Mouse (Mus musculus): Measurements from ENCODE around the gene Amd1. TPM values are rescaled to one million over a fixed set of nuclear protein-coding genes. Genes with fewer than 3 reads are reported as not detected.

Amd1 gene
- polyA plus RNA-seq, 1 experiment from 2014 or later: 43.0 TPM

DNA sequence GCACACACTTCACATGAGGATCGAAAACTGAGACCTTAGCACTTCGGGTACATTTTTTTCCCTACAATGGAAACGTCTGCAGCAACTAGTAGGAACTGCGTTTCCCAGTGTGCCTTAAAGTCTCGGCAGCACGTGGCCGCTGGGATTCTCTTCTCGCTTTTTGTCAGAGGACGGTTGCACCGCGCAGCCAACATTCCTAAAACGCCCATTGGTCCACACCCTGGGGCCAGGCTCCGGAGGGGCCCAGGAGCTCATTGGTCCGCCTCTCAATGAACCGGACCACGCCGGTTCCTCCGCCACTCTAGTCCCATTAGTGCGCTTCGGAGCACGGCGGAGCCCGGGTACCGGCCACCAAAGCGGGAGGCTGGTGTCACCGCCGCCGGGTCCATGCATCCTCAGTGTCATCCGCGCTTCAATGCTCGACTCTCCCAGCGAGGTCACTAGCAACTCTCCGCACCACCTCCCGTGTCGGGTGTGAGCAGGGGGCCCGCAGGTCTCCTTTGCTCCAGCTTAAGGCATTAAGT is 1.3 kb downstream of the Amd1 start:
- H3K36me3 ChIP-seq (ENCODE audit: control insufficient read depth, insufficient read depth, low read length): no peaks in the 10 kb centered on the region
- peak; percentile 73 for ATAC-seq (ENCODE audit: insufficient number of reproducible peaks, insufficient read depth, low FRiP score, low read depth)
- peak overlapping the region; percentile 74 for H3K4me2 ChIP-seq (ENCODE audit: low read length)
- H3K9ac ChIP-seq (ENCODE audit: low read length): peak overlapping the region; percentile 96
- H3K9me3 ChIP-seq (ENCODE audit: control insufficient read depth, low read length): no peaks in the 10 kb centered on the region
- under 1% methylated on average over 36 of the region's 36 CpGs for WGBS
- peaks cover 0 to 17% of the 10 kb centered on the region in 2 experiments; a peak in 2 of 4 replicates for H3K4me1 ChIP-seq (ENCODE audit: control insufficient read depth in 2 of 2, insufficient read depth in 2 of 2, low read length in 2 of 2)
- no peaks in the 10 kb centered on the region for H3K27me3 ChIP-seq (ENCODE audit: control insufficient read depth, insufficient read depth, low read length)
- H3K27ac ChIP-seq (replicated peaks in 1 of 2; ENCODE audit: control insufficient read depth in 1 of 2, insufficient read depth in 1 of 2, low read depth in 2 of 2, low read length in 2 of 2): peak overlapping the region; percentile 88 to 92
- H3K4me3 ChIP-seq (ENCODE audit: control insufficient read depth in 1 of 2, insufficient read depth in 1 of 2, low read depth in 1 of 2, low read length in 2 of 2): peak overlapping the region; percentile 93 to 96

GRCm38 (mm10) chr10:40292640-40293039 is 9.3 kb downstream of the Amd1 start:
- ATAC-seq (ENCODE audit: insufficient number of reproducible peaks, insufficient read depth, low FRiP score, low read depth): no peak
- no peaks in the 10 kb centered on the region for H3K27me3 ChIP-seq (ENCODE audit: control insufficient read depth, insufficient read depth, low read length)
- H3K36me3 ChIP-seq (ENCODE audit: control insufficient read depth, insufficient read depth, low read length): peaks cover 52% of the 10 kb centered on the region
- no peak overlapping the region for H3K27ac ChIP-seq (replicated peaks in 1 of 2; ENCODE audit: control insufficient read depth in 1 of 2, insufficient read depth in 1 of 2, low read depth in 2 of 2, low read length in 2 of 2)
- H3K4me3 ChIP-seq (ENCODE audit: control insufficient read depth in 1 of 2, insufficient read depth in 1 of 2, low read depth in 1 of 2, low read length in 2 of 2): no peak overlapping the region
- 90% methylated on average over 6 of the region's 6 CpGs for WGBS
- H3K9me3 ChIP-seq (ENCODE audit: control insufficient read depth, low read length): no peaks in the 10 kb centered on the region
- no peak overlapping the region for H3K9ac ChIP-seq (ENCODE audit: low read length)
- no peaks in the 10 kb centered on the region for H3K4me1 ChIP-seq (ENCODE audit: control insufficient read depth in 2 of 2, insufficient read depth in 2 of 2, low read length in 2 of 2)
- no peak overlapping the region for H3K4me2 ChIP-seq (ENCODE audit: low read length)

DNA sequence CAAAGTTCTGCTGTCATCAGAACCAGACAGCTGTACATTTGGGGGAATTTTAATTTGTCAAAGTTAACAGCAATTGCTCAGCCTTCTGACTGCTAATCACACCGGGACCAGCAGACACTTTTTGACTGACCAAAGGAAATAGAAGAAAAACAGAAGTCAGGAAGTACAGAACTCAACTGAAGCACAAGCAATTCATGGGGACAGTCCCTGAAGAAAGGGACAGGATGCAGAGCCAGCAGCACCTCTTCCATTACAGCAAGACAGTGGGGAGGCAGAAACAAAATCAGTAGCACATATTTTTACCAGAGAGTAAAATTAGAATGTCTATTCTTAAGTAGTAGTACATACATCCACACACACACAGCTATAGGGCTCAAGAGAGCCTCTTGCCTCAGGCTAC is 15.2 kb downstream of the Amd1 start:
- peaks cover 45% of the 10 kb centered on the region for H3K36me3 ChIP-seq (ENCODE audit: control insufficient read depth, insufficient read depth, low read length)
- 81% methylated on average over 1 of the region's 1 CpGs for WGBS
- no peaks in the 10 kb centered on the region for H3K4me1 ChIP-seq (ENCODE audit: control insufficient read depth in 2 of 2, insufficient read depth in 2 of 2, low read length in 2 of 2)
- no peak overlapping the region for H3K4me2 ChIP-seq (ENCODE audit: low read length)
- ATAC-seq (ENCODE audit: insufficient number of reproducible peaks, insufficient read depth, low FRiP score, low read depth): no peak
- H3K27me3 ChIP-seq (ENCODE audit: control insufficient read depth, insufficient read depth, low read length): no peaks in the 10 kb centered on the region
- H3K9me3 ChIP-seq (ENCODE audit: control insufficient read depth, low read length): no peaks in the 10 kb centered on the region
- no peak overlapping the region for H3K9ac ChIP-seq (ENCODE audit: low read length)
- no peak overlapping the region for H3K4me3 ChIP-seq (ENCODE audit: control insufficient read depth in 1 of 2, insufficient read depth in 1 of 2, low read depth in 1 of 2, low read length in 2 of 2)
- no peak overlapping the region for H3K27ac ChIP-seq (replicated peaks in 1 of 2; ENCODE audit: control insufficient read depth in 1 of 2, insufficient read depth in 1 of 2, low read depth in 2 of 2, low read length in 2 of 2)

DNA sequence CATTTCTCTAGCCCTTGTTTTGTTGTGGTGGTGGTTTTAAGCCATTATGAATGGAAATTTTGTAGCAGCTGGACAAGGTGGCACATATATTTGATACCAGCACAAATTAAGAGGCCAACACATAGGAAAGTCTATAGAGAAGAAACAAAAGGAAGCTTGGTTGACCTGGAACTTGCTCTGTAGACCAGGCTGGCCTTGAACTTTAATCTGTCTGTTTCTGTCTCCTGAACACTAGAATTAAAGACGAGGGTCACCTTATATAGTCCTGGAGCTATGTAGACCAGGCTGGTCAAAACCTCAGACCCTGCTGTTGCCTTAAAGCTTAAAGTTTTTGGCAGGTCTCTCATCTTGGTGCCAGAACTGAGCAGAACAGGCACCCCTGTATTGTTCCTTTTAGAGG is 16.4 kb downstream of the Amd1 start:
- Histone ChIP-seq H3K4me2 (ENCODE audit: low read length) (no peak overlapping the region), H3K9me3 (ENCODE audit: control insufficient read depth, low read length) (no peaks in the 10 kb centered on the region), H3K9ac (ENCODE audit: low read length) (no peak overlapping the region), H3K27me3 (ENCODE audit: control insufficient read depth, insufficient read depth, low read length) (no peaks in the 10 kb centered on the region), H3K36me3 (ENCODE audit: control insufficient read depth, insufficient read depth, low read length) (peaks cover 33% of the 10 kb centered on the region), H3K4me1 (ENCODE audit: control insufficient read depth in 2 of 2, insufficient read depth in 2 of 2, low read length in 2 of 2) (no peaks in the 10 kb centered on the region), H3K27ac (replicated peaks in 1 of 2; ENCODE audit: control insufficient read depth in 1 of 2, insufficient read depth in 1 of 2, low read depth in 2 of 2, low read length in 2 of 2) (no peak overlapping the region), H3K4me3 (ENCODE audit: control insufficient read depth in 1 of 2, insufficient read depth in 1 of 2, low read depth in 1 of 2, low read length in 2 of 2) (no peak overlapping the region)
- no peak for ATAC-seq (ENCODE audit: insufficient number of reproducible peaks, insufficient read depth, low FRiP score, low read depth)
- WGBS: 90% methylated on average over 1 of the region's 1 CpGs

DNA sequence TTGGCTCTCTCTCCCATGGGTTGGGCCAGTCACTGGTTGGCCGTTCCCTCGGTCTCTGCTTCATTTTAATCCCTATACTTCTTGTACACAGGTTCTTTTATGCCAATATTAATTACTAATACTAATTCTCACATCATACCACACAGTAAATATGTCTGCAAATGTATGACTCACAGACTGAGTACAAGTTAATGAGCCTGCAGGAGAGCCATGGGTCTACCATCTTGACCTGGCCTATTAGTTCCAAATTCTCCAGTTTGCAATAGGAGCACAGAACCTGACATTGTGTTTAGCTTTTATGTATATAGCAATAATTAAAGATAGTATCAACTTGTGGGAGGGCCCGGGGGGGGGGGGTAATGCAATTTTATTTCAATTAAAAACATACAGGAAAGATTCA is 17.0 kb downstream of the Amd1 start:
- no peaks in the 10 kb centered on the region for H3K4me1 ChIP-seq (ENCODE audit: control insufficient read depth in 2 of 2, insufficient read depth in 2 of 2, low read length in 2 of 2)
- H3K36me3 ChIP-seq (ENCODE audit: control insufficient read depth, insufficient read depth, low read length): peaks cover 27% of the 10 kb centered on the region
- no peak overlapping the region for H3K27ac ChIP-seq (replicated peaks in 1 of 2; ENCODE audit: control insufficient read depth in 1 of 2, insufficient read depth in 1 of 2, low read depth in 2 of 2, low read length in 2 of 2)
- H3K4me2 ChIP-seq (ENCODE audit: low read length): no peak overlapping the region
- no peaks in the 10 kb centered on the region for H3K9me3 ChIP-seq (ENCODE audit: control insufficient read depth, low read length)
- no peak overlapping the region for H3K9ac ChIP-seq (ENCODE audit: low read length)
- WGBS: 91% methylated on average over 3 of the region's 3 CpGs
- no peak overlapping the region for H3K4me3 ChIP-seq (ENCODE audit: control insufficient read depth in 1 of 2, insufficient read depth in 1 of 2, low read depth in 1 of 2, low read length in 2 of 2)
- no peaks in the 10 kb centered on the region for H3K27me3 ChIP-seq (ENCODE audit: control insufficient read depth, insufficient read depth, low read length)
- ATAC-seq (ENCODE audit: insufficient number of reproducible peaks, insufficient read depth, low FRiP score, low read depth): no peak

DNA sequence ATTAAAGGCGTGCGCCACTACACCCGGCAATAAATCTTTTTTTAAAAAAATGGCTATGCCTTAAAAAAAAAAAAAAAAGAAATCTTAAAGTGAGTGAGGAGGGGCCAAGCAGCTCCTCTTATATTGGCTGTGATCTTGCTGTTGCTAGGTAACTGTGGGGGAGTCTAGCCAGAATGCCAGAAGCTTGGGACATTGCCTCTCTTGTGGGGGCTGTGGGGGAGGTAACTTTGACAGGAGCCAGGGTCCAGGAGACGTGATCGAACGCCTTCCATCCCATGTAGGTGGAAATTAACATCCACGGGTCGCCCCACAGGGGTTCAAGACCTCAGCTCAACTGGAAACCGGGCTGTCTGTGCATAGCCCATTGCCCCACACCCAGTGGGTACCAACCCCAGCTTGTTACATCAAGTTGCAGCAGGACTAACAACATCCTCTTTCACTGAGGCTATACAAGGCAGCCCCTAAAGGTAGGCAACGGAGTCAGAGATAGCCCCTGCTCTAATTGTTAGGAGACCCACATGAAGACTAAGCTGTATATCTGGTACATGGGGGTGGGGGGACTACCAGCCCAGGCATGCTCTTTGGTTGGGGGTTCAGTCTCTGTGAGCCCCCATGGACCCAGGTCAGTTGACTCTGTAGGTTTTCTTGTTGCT is 17.7 kb downstream of the Amd1 start:
- no peak for ATAC-seq (ENCODE audit: insufficient number of reproducible peaks, insufficient read depth, low FRiP score, low read depth)
- Histone ChIP-seq H3K27me3 (ENCODE audit: control insufficient read depth, insufficient read depth, low read length) (no peaks in the 10 kb centered on the region), H3K4me3 (ENCODE audit: control insufficient read depth in 1 of 2, insufficient read depth in 1 of 2, low read depth in 1 of 2, low read length in 2 of 2) (no peak overlapping the region), H3K36me3 (ENCODE audit: control insufficient read depth, insufficient read depth, low read length) (peaks cover 21% of the 10 kb centered on the region), H3K4me1 (ENCODE audit: control insufficient read depth in 2 of 2, insufficient read depth in 2 of 2, low read length in 2 of 2) (no peaks in the 10 kb centered on the region), H3K9ac (ENCODE audit: low read length) (no peak overlapping the region), H3K9me3 (ENCODE audit: control insufficient read depth, low read length) (no peaks in the 10 kb centered on the region), H3K27ac (replicated peaks in 1 of 2; ENCODE audit: control insufficient read depth in 1 of 2, insufficient read depth in 1 of 2, low read depth in 2 of 2, low read length in 2 of 2) (no peak overlapping the region), H3K4me2 (ENCODE audit: low read length) (no peak overlapping the region)
- 81% methylated on average over 10 of the region's 10 CpGs for WGBS

- Histone ChIP-seq H3K4me3 (ENCODE audit: control insufficient read depth in 1 of 2, insufficient read depth in 1 of 2, low read depth in 1 of 2, low read length in 2 of 2) (no peak overlapping the region), H3K27me3 (ENCODE audit: control insufficient read depth, insufficient read depth, low read length) (no peaks in the 10 kb centered on the region), H3K36me3 (ENCODE audit: control insufficient read depth, insufficient read depth, low read length) (peaks cover 19% of the 10 kb centered on the region), H3K9ac (ENCODE audit: low read length) (no peak overlapping the region), H3K4me1 (ENCODE audit: control insufficient read depth in 2 of 2, insufficient read depth in 2 of 2, low read length in 2 of 2) (no peaks in the 10 kb centered on the region), H3K4me2 (ENCODE audit: low read length) (no peak overlapping the region), H3K27ac (replicated peaks in 1 of 2; ENCODE audit: control insufficient read depth in 1 of 2, insufficient read depth in 1 of 2, low read depth in 2 of 2, low read length in 2 of 2) (no peak overlapping the region), H3K9me3 (ENCODE audit: control insufficient read depth, low read length) (no peaks in the 10 kb centered on the region)
- WGBS: 88% methylated on average over 9 of the region's 9 CpGs
- ATAC-seq (ENCODE audit: insufficient number of reproducible peaks, insufficient read depth, low FRiP score, low read depth): no peak
Measured at GRCm38 (mm10) chr10:40283636-40284035, 18.4 kb downstream of the Amd1 start.

- H3K4me2 ChIP-seq (ENCODE audit: low read length): no peak overlapping the region
- no peak overlapping the region for H3K4me3 ChIP-seq (ENCODE audit: control insufficient read depth in 1 of 2, insufficient read depth in 1 of 2, low read depth in 1 of 2, low read length in 2 of 2)
- H3K27ac ChIP-seq (replicated peaks in 1 of 2; ENCODE audit: control insufficient read depth in 1 of 2, insufficient read depth in 1 of 2, low read depth in 2 of 2, low read length in 2 of 2): no peak overlapping the region
- 93% methylated on average over 2 of the region's 2 CpGs for WGBS
- H3K36me3 ChIP-seq (ENCODE audit: control insufficient read depth, insufficient read depth, low read length): peaks cover 12% of the 10 kb centered on the region
- H3K9me3 ChIP-seq (ENCODE audit: control insufficient read depth, low read length): no peaks in the 10 kb centered on the region
- H3K27me3 ChIP-seq (ENCODE audit: control insufficient read depth, insufficient read depth, low read length): no peaks in the 10 kb centered on the region
- no peak for ATAC-seq (ENCODE audit: insufficient number of reproducible peaks, insufficient read depth, low FRiP score, low read depth)
- H3K4me1 ChIP-seq (ENCODE audit: control insufficient read depth in 2 of 2, insufficient read depth in 2 of 2, low read length in 2 of 2): no peaks in the 10 kb centered on the region
- H3K9ac ChIP-seq (ENCODE audit: low read length): no peak overlapping the region
Measured at GRCm38 (mm10) chr10:40281565-40281964, 20.4 kb downstream of the Amd1 start.
